Mouse (Mus musculus) heart, adult 2 months (tissue): ENCODE measurements at regions not wholly inside any gene's neighbourhood (a gene's known extent, or its start where the extent isn't known, plus 50 kb on each side); places are given as distances from the start of the nearest gene placed in this dataset.

ENCODE experiments used
- CTCF ChIP-seq: fragments of 200-600 bp; IDR thresholded peaks from 2 replicates; pipeline ENCODE4 v1.8.1; 2022; ENCODE audit warnings: antibody characterized with exemption, mild to moderate bottlenecking, moderate library complexity
- EP300 ChIP-seq: fragments of 200-500 bp; IDR thresholded peaks from 2 replicates; pipeline ENCODE4 v1.6.1; 2011; ENCODE audit warnings: low read depth, low read length, control low read depth; ENCODE audit not compliant: insufficient read depth
- POLR2A ChIP-seq: fragments of 200-500 bp; IDR thresholded peaks from 2 replicates; pipeline ENCODE4 v1.6.1; 2011; ENCODE audit warnings: mild to moderate bottlenecking, low read depth, low read length, control low read depth; ENCODE audit not compliant: insufficient read depth

- TF ChIP-seq POLR2A (no peak), CTCF (no peak), EP300 (no peak)
Measured at GRCm38 (mm10) chr1:60659604-60660003, 57.0 kb upstream of the Cd28 start.
